ENCODE assay signal across 16 mouse cellular contexts in genomic region chr4:135943389-135943788, GRCm38 (mm10). TPM values are rescaled to one million over a fixed set of nuclear protein-coding genes. Genes with fewer than 3 reads are reported as not detected.
DNase-seq lines count a peak whose midpoint lies in the region; ATAC-seq and TF ChIP-seq lines count a peak whose summit lies in the region.
"Had no signal": no experiment of that assay in that cellular context is flagged by ENCODE, and none has a peak within 500 bp of the region (broad histone marks: within the 10 kb centered on the region; RNA-seq: fewer than 3 reads in every experiment).

No protein-coding gene starts in this region.

- no peak overlapping the region for H3K4me2 ChIP-seq in heart, embryonic 15.5 days

- no peaks in the 10 kb centered on the region for H3K9me3 ChIP-seq in heart, embryonic 15.5 days (replicated peaks)

- H3K79me2 ChIP-seq in heart, adult 2 months (replicated peaks; ENCODE audit: control insufficient read depth, insufficient read depth, low read length): no peaks in the 10 kb centered on the region

- TF ChIP-seq POLR2A in heart, adult 2 months (IDR thresholded peaks at IDR 0.05; ENCODE audit: insufficient read depth, low read depth, low read length): no peak

- no peak for TF ChIP-seq CTCF in heart, adult 2 months (IDR thresholded peaks at IDR 0.05)

- no peak overlapping the region for H3K4me3 ChIP-seq in heart, adult 2 months
- no peak overlapping the region for H3K4me3 ChIP-seq in heart, embryonic 15.5 days

- peak; percentile 28 for DNase-seq in cerebellum, adult 9-10 months
- no peak for DNase-seq in cerebellum, adult 18-20 months
- DNase-seq in heart, adult 2 months: peak; percentile 47
- DNase-seq in heart, postnatal 4 days: no peak
- DNase-seq in brain, adult 2 months (ENCODE audit: low read depth, low spot score): peak; percentile 33
- no peak for DNase-seq in B cell, adult 2 months
- no peak for DNase-seq in adrenal gland, postnatal 4 days (ENCODE audit: low spot score in 2 of 2)
- DNase-seq: adrenal gland, postnatal 36 days; kidney, adult 8-10 months; layer of hippocampus, postnatal 36 days; lung, postnatal 10 days; retina, postnatal 1 day had no signal

- peak overlapping the region; percentile 55 for H3K27ac ChIP-seq in heart, adult 2 months
- H3K27ac ChIP-seq in heart, embryonic 15.5 days: peak overlapping the region; percentile 6; the same call in 1 of the 2 replicates
- H3K27ac ChIP-seq: hindbrain, postnatal 0 days; liver, embryonic 14.5 days had no signal

- H3K9ac ChIP-seq in heart, adult 2 months (ENCODE audit: low read depth, low read length): no peak overlapping the region
- no peak overlapping the region for H3K9ac ChIP-seq in heart, embryonic 15.5 days
- H3K9ac ChIP-seq: liver, embryonic 14.5 days had no signal

- H3K4me1 ChIP-seq in heart, adult 2 months (ENCODE audit: control insufficient read depth, insufficient read depth, low read length): peaks cover 7% of the 10 kb centered on the region
- H3K4me1 ChIP-seq in heart, embryonic 15.5 days (replicated peaks): peaks cover 24% of the 10 kb centered on the region

- 27% methylated on average over 4 of the region's 4 CpGs for WGBS in heart, adult 2 months
- WGBS in heart, embryonic 15.5 days: 40% methylated on average over 4 of the region's 4 CpGs

- H3K36me3 ChIP-seq in heart, adult 2 months (ENCODE audit: control insufficient read depth, insufficient read depth, low read length): no peaks in the 10 kb centered on the region
- 0 out of 2 replicates have a peak, but pooled peaks cover 8% of the 10 kb centered on the region for H3K36me3 ChIP-seq in heart, embryonic 15.5 days

- H3K27me3 ChIP-seq in heart, adult 2 months (ENCODE audit: control insufficient read depth, insufficient read depth, low read length): no peaks in the 10 kb centered on the region
- no peaks in the 10 kb centered on the region for H3K27me3 ChIP-seq in heart, embryonic 15.5 days

- intact Hi-C loops in heart, adult 2 months (cut with DNase I): loop anchor here (5.0 kb wide), 1 partner anchor 141 kb away; no protein-coding TSS in a partner anchor

- ATAC-seq in heart, embryonic 15.5 days (replicated peaks; ENCODE audit: insufficient number of reproducible peaks, insufficient read depth, low FRiP score, low read depth): no peak
- ATAC-seq: activated CD4-positive, CD25-positive, alpha-beta regulatory T cell, adult 4 months; hindbrain, postnatal 0 days had no signal

- TF ChIP-seq EP300 in heart, adult 2 months (IDR thresholded peaks at IDR 0.05; ENCODE audit: insufficient read depth, low read depth, low read length): no peak

RNA-seq across cellular contexts. Expression of gene Hmgcl, which starts 2.9 kb away (rescaled TPM):
- 10 to 100 TPM; 72.6 to 80.4 TPM for total RNA-seq in heart, adult 2 months (2021)
- 71.9 and 96.9 TPM in 2 replicates for polyA plus RNA-seq in heart, adult 2 months (2012; rRNA removed)
- 10 to 100 TPM; 52.2 to 59.8 TPM for total RNA-seq in heart, postnatal 4 days (2021)
- 80.2 and 82.4 TPM in 2 replicates for polyA plus RNA-seq in heart, embryonic 15.5 days (2015; fragmentation: Nextera tagmentation; extraction: Ambion mirVana)
- total RNA-seq in adrenal gland, postnatal 4 days (2021): 10 to 100 TPM; 48.9 to 65.6 TPM

RNA-seq across cellular contexts. Expression of gene Gale, which starts 20.1 kb away (rescaled TPM):
- total RNA-seq in heart, adult 2 months (2021): 1 to 10 TPM; 1.6 to 2.0 TPM
- polyA plus RNA-seq in heart, adult 2 months (2012; rRNA removed): 4.6 TPM in 2 replicates
- total RNA-seq in heart, postnatal 4 days (2021): 1 to 10 TPM; 7.6 to 9.8 TPM
- polyA plus RNA-seq in heart, embryonic 15.5 days (2015; fragmentation: Nextera tagmentation; extraction: Ambion mirVana): 17.6 and 24.8 TPM in 2 replicates
- total RNA-seq in adrenal gland, postnatal 4 days (2021): 10 to 100 TPM; 17.7 to 24.6 TPM

RNA-seq across cellular contexts. Expression of gene Fuca1, which starts 22.9 kb away (rescaled TPM):
- total RNA-seq in heart, adult 2 months (2021): 10 to 100 TPM; 30.4 to 34.6 TPM
- 24.0 and 25.3 TPM in 2 replicates for polyA plus RNA-seq in heart, adult 2 months (2012; rRNA removed)
- 10 to 100 TPM; 42.4 to 45.9 TPM for total RNA-seq in heart, postnatal 4 days (2021)
- polyA plus RNA-seq in heart, embryonic 15.5 days (2015; fragmentation: Nextera tagmentation; extraction: Ambion mirVana): 38.1 and 61.6 TPM in 2 replicates
- total RNA-seq in adrenal gland, postnatal 4 days (2021): 10 to 100 TPM; 88.2 to 99.0 TPM

RNA-seq across cellular contexts. Expression of gene Lypla2, which starts 29.0 kb away (rescaled TPM):
- total RNA-seq in heart, adult 2 months (2021): 10 to 100 TPM; 35.9 to 37.1 TPM
- 52.2 and 55.1 TPM in 2 replicates for polyA plus RNA-seq in heart, adult 2 months (2012; rRNA removed)
- 10 to 100 TPM; 46.3 to 46.9 TPM for total RNA-seq in heart, postnatal 4 days (2021)
- 59.6 and 79.0 TPM in 2 replicates for polyA plus RNA-seq in heart, embryonic 15.5 days (2015; fragmentation: Nextera tagmentation; extraction: Ambion mirVana)
- total RNA-seq in adrenal gland, postnatal 4 days (2021): 10 to 100 TPM; 64.7 to 65.4 TPM

RNA-seq across cellular contexts. Expression of gene Pithd1, which starts 43.7 kb away (rescaled TPM):
- total RNA-seq in heart, adult 2 months (2021): 10 to 100 TPM; 19.4 to 20.9 TPM
- 19.0 and 29.2 TPM in 2 replicates for polyA plus RNA-seq in heart, adult 2 months (2012; rRNA removed)
- 10 to 100 TPM; 17.1 to 18.3 TPM for total RNA-seq in heart, postnatal 4 days (2021)
- polyA plus RNA-seq in heart, embryonic 15.5 days (2015; fragmentation: Nextera tagmentation; extraction: Ambion mirVana): 34.0 and 57.7 TPM in 2 replicates
- 10 to 100 TPM; 35.2 to 39.2 TPM for total RNA-seq in adrenal gland, postnatal 4 days (2021)

Comparison
In these comparisons a context has a peak if more than half of its experiments do, and no peak if none do; other contexts are left out.
1. DNase-seq: peak in cerebellum, adult 9-10 months (single experiment), heart, adult 2 months (2 of 2) and brain, adult 2 months (single experiment); none in cerebellum, adult 18-20 months (0 of 2), heart, postnatal 4 days (single experiment), B cell, adult 2 months (0 of 2) and adrenal gland, postnatal 4 days (0 of 2).